Mouse (Mus musculus) G1E (cell line): ENCODE data around the gene Ldhal6b. TPM values are rescaled to one million over a fixed set of nuclear protein-coding genes. Genes with fewer than 3 reads are reported as not detected.

Experiments
- ATAC-seq: 2 replicates; pipeline ENCODE4 v1.8.0; 2016; ENCODE audit warnings: mild to moderate bottlenecking; ENCODE audit not compliant: insufficient number of reproducible peaks, poor library complexity, low FRiP score, severe bottlenecking; ENCODE audit errors: extremely low read depth
- DNase-seq: peaks from one replicate; pipeline ENCODE4 v3.0.0; 2012; ENCODE audit warnings: low spot score
- H3K27me3 ChIP-seq: 2 replicates; pipeline ENCODE4 v1.6.1; 2012; ENCODE audit warnings: mild to moderate bottlenecking, low read length, inconsistent platforms; ENCODE audit not compliant: insufficient read depth
- H3K36me3 ChIP-seq: replicated peaks from 2 replicates; pipeline ENCODE3; 2012; ENCODE audit warnings: mild to moderate bottlenecking, inconsistent platforms
- H3K4me1 ChIP-seq: 2 replicates; pipeline ENCODE4 v1.6.1; 2012; ENCODE audit warnings: low read depth, low read length, inconsistent platforms, mixed read lengths; ENCODE audit not compliant: insufficient read depth
- H3K4me3 ChIP-seq: 2 replicates; pipeline ENCODE4 v1.5.1; 2012; ENCODE audit warnings: low read depth, mild to moderate bottlenecking, inconsistent platforms, low read length, moderate library complexity, mixed read lengths
- H3K9me3 ChIP-seq: replicated peaks from 2 replicates; pipeline ENCODE4 v1.6.1; 2012; ENCODE audit warnings: inconsistent platforms
- CTCF ChIP-seq: IDR thresholded peaks from 2 replicates; pipeline ENCODE4 v1.5.1; 2012; ENCODE audit warnings: low read depth, low read length, inconsistent platforms, mixed read lengths
- GATA1 ChIP-seq: IDR thresholded peaks from 2 replicates; pipeline ENCODE4 v1.6.1; 2012; ENCODE audit warnings: borderline replicate concordance, low read length, inconsistent platforms, mixed read lengths
- GATA2 ChIP-seq: IDR thresholded peaks from 2 replicates; pipeline ENCODE4 v1.6.1; 2012; ENCODE audit warnings: low read depth, low read length, inconsistent platforms, borderline replicate concordance
- POLR2AphosphoS5 ChIP-seq: IDR thresholded peaks from 2 replicates; pipeline ENCODE4 v1.6.1; 2012; ENCODE audit warnings: low read depth, low read length, inconsistent platforms; ENCODE audit not compliant: insufficient replicate concordance
- TAL1 ChIP-seq: conservative IDR thresholded peaks from 2 replicates; pipeline ENCODE4 v1.6.1; 2012; ENCODE audit warnings: low read depth, low read length, inconsistent platforms, mixed read lengths
- polyA plus RNA-seq: library from polyadenylated mRNA; stranded (reverse); fragments of >175 nt; gene quantifications from 2 replicates; pipeline ENCODE4 v1.2.3, GENCODE M21; 2012
- total RNA-seq, 2 experiments: library from RNA; stranded (forward) in 1 of 2; stranded (reverse) in 1 of 2; fragments of 200-1000 nt in 1 of 2; fragments of >200 nt in 1 of 2; fragmentation: Nextera tagmentation in 1 of 2; gene quantifications; 2 replicates each; pipeline ENCODE4 v1.2.3; 2014 to 2017

Ldhal6b gene
- total and polyA plus RNA-seq, 3 experiments, result 0.05 to 1.4 (median 1.3) TPM

GRCm38 (mm10) chr17:5421835-5422234 lies 3.3 kb upstream of the Ldhal6b start:
- Histone ChIP-seq H3K4me1 (no peaks in the 10 kb centered on the region), H3K36me3 (peaks cover 81% of the 10 kb centered on the region), H3K27me3 (no peaks in the 10 kb centered on the region), H3K4me3 (no peak overlapping the region), H3K9me3 (no peaks in the 10 kb centered on the region)
- no peak for DNase-seq
- ATAC-seq, result no peak
- no peak for TF ChIP-seq GATA1
- TF ChIP-seq CTCF, result no peak
- no peak for TF ChIP-seq POLR2AphosphoS5
- TF ChIP-seq GATA2, result no peak
- TF ChIP-seq TAL1, result no peak

GRCm38 (mm10) chr17:5419771-5420518 lies 1.4 kb upstream of the Ldhal6b start:
- Histone ChIP-seq H3K36me3 (peaks cover 82% of the 10 kb centered on the region), H3K4me3 (no peak overlapping the region), H3K4me1 (no peaks in the 10 kb centered on the region), H3K27me3 (no peaks in the 10 kb centered on the region), H3K9me3 (no peaks in the 10 kb centered on the region)
- no peak for TF ChIP-seq GATA2
- no peak for TF ChIP-seq CTCF
- TF ChIP-seq GATA1, result no peak
- no peak for TF ChIP-seq POLR2AphosphoS5
- no peak for TF ChIP-seq TAL1
- ATAC-seq, result no peak
- DNase-seq, result no peak

GRCm38 (mm10) chr17:5419056-5419455 lies 489 bp upstream of the Ldhal6b start:
- DNase-seq (no peak), ATAC-seq (no peak)
- Histone ChIP-seq H3K36me3 (peaks cover 82% of the 10 kb centered on the region), H3K4me3 (no peak overlapping the region), H3K27me3 (no peaks in the 10 kb centered on the region), H3K4me1 (no peaks in the 10 kb centered on the region), H3K9me3 (no peaks in the 10 kb centered on the region)
- TF ChIP-seq GATA1 (no peak), POLR2AphosphoS5 (no peak), TAL1 (no peak), GATA2 (no peak)

- DNase-seq (no peak), ATAC-seq (no peak)
- no peaks in the 10 kb centered on the region for H3K27me3 ChIP-seq
- no peak overlapping the region for H3K4me3 ChIP-seq
- H3K36me3 ChIP-seq, result peaks cover 84% of the 10 kb centered on the region
- H3K4me1 ChIP-seq, result no peaks in the 10 kb centered on the region
- H3K9me3 ChIP-seq, result no peaks in the 10 kb centered on the region
- TF ChIP-seq POLR2AphosphoS5 (no peak), CTCF (no peak)
Observed at GRCm38 (mm10) chr17:5416518-5416917, 2.0 kb downstream of the Ldhal6b start.

GRCm38 (mm10) chr17:5414041-5414440 lies 4.5 kb downstream of the Ldhal6b start:
- no peaks in the 10 kb centered on the region for H3K9me3 ChIP-seq
- TF ChIP-seq POLR2AphosphoS5 (no peak), TAL1 (no peak), GATA2 (no peak), GATA1 (no peak), CTCF (no peak)
- no peak overlapping the region for H3K4me3 ChIP-seq
- no peaks in the 10 kb centered on the region for H3K27me3 ChIP-seq
- peaks cover 83% of the 10 kb centered on the region for H3K36me3 ChIP-seq
- DNase-seq, result no peak
- ATAC-seq, result no peak
- H3K4me1 ChIP-seq, result no peaks in the 10 kb centered on the region

- H3K4me1 ChIP-seq, result no peaks in the 10 kb centered on the region
- ATAC-seq, result no peak
Observed at GRCm38 (mm10) chr17:5413350-5413749, 5.2 kb downstream of the Ldhal6b start.

More at GRCm38 (mm10) chr17:5413350-5413749, 5.2 kb downstream of the Ldhal6b start:
- no peak overlapping the region for H3K4me3 ChIP-seq
- H3K9me3 ChIP-seq, result no peaks in the 10 kb centered on the region
- TF ChIP-seq TAL1 (no peak), GATA1 (no peak), POLR2AphosphoS5 (no peak), CTCF (no peak), GATA2 (no peak)
- no peak for DNase-seq
- no peaks in the 10 kb centered on the region for H3K27me3 ChIP-seq
- H3K36me3 ChIP-seq, result peaks cover 76% of the 10 kb centered on the region
